Comparison of ENCODE assay signal across 1 mouse cellular context in the genomic region with DNA sequence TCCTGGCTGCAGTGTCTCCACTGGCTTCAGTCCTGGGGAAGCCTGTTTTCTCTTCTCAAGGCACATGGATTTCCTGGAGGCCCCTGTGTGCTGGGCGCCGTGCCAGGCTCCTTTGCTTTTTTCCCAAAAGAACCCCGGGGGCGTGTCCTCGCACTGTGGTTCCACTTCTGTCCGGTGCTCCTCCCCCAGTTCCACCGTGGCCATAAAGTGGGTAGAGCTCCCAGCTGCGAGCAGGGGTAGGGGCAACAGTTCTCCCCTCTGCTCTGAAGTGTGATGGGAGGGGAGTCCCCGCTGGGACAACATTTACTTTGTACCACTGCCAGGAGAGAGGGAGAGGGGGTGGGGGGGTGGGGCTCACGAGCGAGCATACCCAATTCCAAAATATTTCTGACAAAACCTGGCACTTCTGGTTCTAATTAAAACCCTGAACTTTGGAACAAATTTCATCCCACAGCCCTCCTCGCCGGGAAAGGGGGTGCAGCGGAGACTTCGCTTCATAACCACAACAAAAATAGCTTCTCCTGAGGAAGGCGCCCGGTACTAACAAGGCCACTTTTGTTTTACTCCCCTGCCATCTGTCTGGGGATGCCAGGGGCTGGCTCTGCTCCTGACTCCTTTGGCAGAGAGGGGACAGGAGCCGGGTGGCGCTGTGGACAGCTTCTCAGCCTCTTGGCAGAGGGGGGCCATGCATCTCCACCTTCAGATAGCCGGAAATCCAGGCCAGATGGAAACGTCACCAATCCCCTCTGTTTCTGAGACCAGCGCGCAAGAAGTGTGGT.
TF ChIP-seq lines count a peak whose summit lies in the region.

No protein-coding gene starts in this region.

TF ChIP-seq in CH12.LX, 34 proteins besides CTCF, POLR2A, EP300 and RAD21:
- TF ChIP-seq E2F4 (IDR thresholded peaks at IDR 0.05; ENCODE audit: insufficient replicate concordance, low read depth, low read length) (no peak), USF1 (IDR thresholded peaks at IDR 0.05; ENCODE audit: low read depth, low read length) (no peak), NRF1 (IDR thresholded peaks at IDR 0.05; ENCODE audit: low read depth, low read length) (no peak), GABPA (IDR thresholded peaks at IDR 0.05; ENCODE audit: insufficient replicate concordance, low read depth, low read length) (no peak), ZC3H11A (IDR thresholded peaks at IDR 0.05; ENCODE audit: low read depth, low read length) (no peak), HCFC1 (IDR thresholded peaks at IDR 0.05; ENCODE audit: low read depth, low read length) (no peak), NELFE (IDR thresholded peaks at IDR 0.05; ENCODE audit: low read depth, low read length) (no peak), USF2 (conservative IDR thresholded peaks at IDR 0.05; ENCODE audit: low read depth, low read length) (no peak), CHD2 (IDR thresholded peaks at IDR 0.05; ENCODE audit: low read length) (no peak), POLR2AphosphoS2 (IDR thresholded peaks at IDR 0.05; ENCODE audit: low read depth, low read length) (no peak), SIN3A (IDR thresholded peaks at IDR 0.05; ENCODE audit: low read length) (no peak), MAX (IDR thresholded peaks at IDR 0.05; ENCODE audit: low read length) (no peak), PAX5 (IDR thresholded peaks at IDR 0.05; ENCODE audit: low read length) (no peak), SMC3 (IDR thresholded peaks at IDR 0.05; ENCODE audit: low read depth, low read length) (no peak), ELF1 (IDR thresholded peaks at IDR 0.05; ENCODE audit: low read depth, low read length) (no peak), ZNF384 (IDR thresholded peaks at IDR 0.05; ENCODE audit: low read depth, low read length) (no peak)
